Mouse (Mus musculus) E14TG2a.4 (cell line): Measurements from ENCODE around the gene Slc25a54.

ENCODE experiments used
- CTCF ChIP-seq: conservative IDR thresholded peaks from 2 replicates; pipeline ENCODE4 v1.5.1; 2014; ENCODE audit warnings: low read length
- POU5F1 ChIP-seq: IDR thresholded peaks from 2 replicates; pipeline ENCODE4 v1.6.1; 2014; ENCODE audit warnings: low read length, borderline replicate concordance

DNA sequence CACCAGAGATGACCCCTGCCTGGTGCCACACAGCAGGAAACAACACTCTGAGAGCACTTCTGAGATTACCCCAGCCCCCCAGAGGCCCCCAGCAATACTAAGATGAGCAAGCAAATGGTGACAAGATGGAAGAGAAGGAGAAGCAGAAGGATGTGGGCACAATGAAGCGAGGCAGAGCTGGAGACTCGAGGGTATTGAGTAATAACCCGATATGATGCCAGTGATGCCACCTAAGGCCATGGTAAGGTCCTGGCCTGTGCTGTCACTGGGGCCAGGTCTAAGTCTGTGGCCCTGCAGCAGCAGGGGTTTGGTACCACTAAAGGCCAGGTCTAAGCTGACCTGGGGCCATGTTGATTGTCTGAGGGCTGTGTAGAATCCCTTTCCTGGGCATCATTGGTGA lies 33.8 kb upstream of the Slc25a54 start:
- TF ChIP-seq CTCF (no peak), POU5F1 (no peak)
